Mouse (Mus musculus) liver, adult 10 weeks (tissue): ENCODE measurements around the gene Elp6. TPM values are rescaled to one million over a fixed set of nuclear protein-coding genes. Genes with fewer than 3 reads are reported as not detected.

Experiments
- polyA plus RNA-seq: library from polyadenylated mRNA; stranded (reverse); fragments of 350-450 nt; fragmentation: Illumina TruSeq; extraction: RNeasy Lipid Tissue Mini Kit (QIAGEN cat#74804); gene quantifications from one replicate; pipeline ENCODE4 v1.2.3, GENCODE M21; 2014; ENCODE audit warnings: low read depth, low replicate concordance

Elp6 gene
- 1.2 TPM for polyA plus RNA-seq

GRCm38 (mm10) chr9:110304969-110305651 lies at the start of gene Elp6:
Gene Elp6, plus strand, starts transcription at chr9:110305173.

GRCm38 (mm10) chr9:110333135-110333895 lies 28.3 kb downstream of the Elp6 start, which contains the start of gene Scap:
Gene Scap, plus strand, starts transcription at chr9:110333288.

Other genes with a start within 250 kb of the Elp6 start
- gene Smarcc1, start 187.5 kb upstream of the Elp6 start, polyA plus RNA-seq, result 13.5 TPM
- 11.6 TPM for gene Dhx30, start 187.3 kb upstream of the Elp6 start, polyA plus RNA-seq
- gene Cspg5, start 61.4 kb upstream of the Elp6 start, polyA plus RNA-seq, result 0.16 TPM
- 4.2 TPM for gene Scap, start 28.1 kb downstream of the Elp6 start, polyA plus RNA-seq
- gene Ptpn23, start 103.0 kb downstream of the Elp6 start, polyA plus RNA-seq, result 0.32 TPM
- not detected for gene Ngp, start 114.6 kb downstream of the Elp6 start, polyA plus RNA-seq
- gene Klhl18, start 171.5 kb downstream of the Elp6 start, polyA plus RNA-seq, result 1.9 TPM
- 0.45 TPM for gene Kif9, start 171.8 kb downstream of the Elp6 start, polyA plus RNA-seq
- gene Setd2, start 227.4 kb downstream of the Elp6 start, polyA plus RNA-seq, result 26.6 TPM